Mouse (Mus musculus) midbrain, embryonic 16.5 days (tissue): Measurements from ENCODE around the gene Polr1b. TPM values are rescaled to one million over a fixed set of nuclear protein-coding genes. Genes with fewer than 3 reads are reported as not detected.

Experiments
- ATAC-seq: fragments of 200-750 bp; cut with Nextera tagmentation; 2 replicates; pipeline ENCODE4 v1.8.0; 2017; ENCODE audit warnings: moderate TSS enrichment
- H3K27ac ChIP-seq: fragments of 300-500 bp; sonication (generic); 2 replicates; pipeline ENCODE4 v1.5.1; 2014; ENCODE audit warnings: mild to moderate bottlenecking, low read length, mixed read lengths
- H3K27me3 ChIP-seq: fragments of 300-500 bp; sonication (generic); 2 replicates; pipeline ENCODE4 v1.6.1; 2014; ENCODE audit warnings: low read depth, low read length, mixed read lengths; ENCODE audit not compliant: control insufficient read depth, insufficient read depth
- H3K36me3 ChIP-seq: fragments of 300-500 bp; sonication (generic); 2 replicates; pipeline ENCODE4 v1.6.1; 2014; ENCODE audit warnings: mild to moderate bottlenecking, low read length, moderate library complexity, mixed read lengths; ENCODE audit not compliant: control insufficient read depth, insufficient read depth
- H3K4me1 ChIP-seq: fragments of 300-500 bp; sonication (generic); 2 replicates; pipeline ENCODE4 v1.6.1; 2014; ENCODE audit warnings: mild to moderate bottlenecking, low read length, mixed read lengths; ENCODE audit not compliant: control insufficient read depth, insufficient read depth
- H3K4me2 ChIP-seq: fragments of 300-500 bp; sonication (generic); 2 replicates; pipeline ENCODE4 v1.6.1; 2014; ENCODE audit warnings: mild to moderate bottlenecking, low read length, mixed read lengths
- H3K4me3 ChIP-seq: fragments of 300-500 bp; sonication (generic); 2 replicates; pipeline ENCODE4 v1.5.1; 2014; ENCODE audit warnings: low read depth, mild to moderate bottlenecking, low read length, moderate library complexity, mixed read lengths
- H3K9ac ChIP-seq: fragments of 300-500 bp; sonication (generic); 2 replicates; pipeline ENCODE4 v1.6.1; 2014; ENCODE audit warnings: low read depth, low read length, mixed read lengths
- H3K9me3 ChIP-seq: fragments of 300-500 bp; sonication (generic); replicated peaks from 2 replicates; pipeline ENCODE4 v1.6.1; 2014; ENCODE audit warnings: mild to moderate bottlenecking, low read length, mixed read lengths; ENCODE audit not compliant: control insufficient read depth, poor library complexity, severe bottlenecking
- WGBS: fragments of 180-500 bp; shearing (Covaris S2); extraction: QIAGEN DNeasy Blood & Tissue Kit; methylation state at CpG from one replicate; pipeline ENCODE4 v1.1.7; 2014; 5-methylcytosine and 5-hydroxymethylcytosine counted together
- polyA plus RNA-seq: library from polyadenylated mRNA; unstranded; fragments of >200 nt; fragmentation: Nextera tagmentation; extraction: Ambion mirVana; gene quantifications from 2 replicates; pipeline ENCODE4 v1.2.1, GENCODE M21; 2015

Polr1b gene
- polyA plus RNA-seq, 1 experiment from 2014 or later, result 15.6 TPM

GRCm38 (mm10) chr2:129092810-129093209 is 8.0 kb upstream of the Polr1b start:
- H3K4me2 ChIP-seq, result no peak overlapping the region
- no peaks in the 10 kb centered on the region for H3K27me3 ChIP-seq
- no peaks in the 10 kb centered on the region for H3K4me1 ChIP-seq
- no peak overlapping the region for H3K9ac ChIP-seq
- no peak overlapping the region for H3K4me3 ChIP-seq
- no peaks in the 10 kb centered on the region for H3K9me3 ChIP-seq
- 92% methylated on average over 12 of the region's 12 CpGs for WGBS
- peaks cover 26% of the 10 kb centered on the region for H3K36me3 ChIP-seq
- H3K27ac ChIP-seq, result no peak overlapping the region
- no peak for ATAC-seq

GRCm38 (mm10) chr2:129093926-129094724 is 6.7 kb upstream of the Polr1b start:
- ATAC-seq, result no peak

GRCm38 (mm10) chr2:129112924-129113323 is 12.1 kb downstream of the Polr1b start:
- Histone ChIP-seq H3K36me3 (peaks cover 43% of the 10 kb centered on the region), H3K4me2 (no peak overlapping the region), H3K9ac (no peak overlapping the region), H3K27ac (no peak overlapping the region), H3K27me3 (no peaks in the 10 kb centered on the region), H3K9me3 (no peaks in the 10 kb centered on the region), H3K4me3 (no peak overlapping the region), H3K4me1 (no peaks in the 10 kb centered on the region)
- ATAC-seq, result no peak
- 91% methylated on average over 5 of the region's 5 CpGs for WGBS

More at GRCm38 (mm10) chr2:129093926-129094724, 6.7 kb upstream of the Polr1b start:
- H3K36me3 ChIP-seq, result peaks cover 23% of the 10 kb centered on the region
- H3K4me1 ChIP-seq, result no peaks in the 10 kb centered on the region
- no peaks in the 10 kb centered on the region for H3K9me3 ChIP-seq
- no peak overlapping the region for H3K4me3 ChIP-seq
- no peak overlapping the region for H3K4me2 ChIP-seq
- WGBS, result 91% methylated on average over 18 of the region's 18 CpGs
- H3K9ac ChIP-seq, result no peak overlapping the region
- H3K27me3 ChIP-seq, result no peaks in the 10 kb centered on the region
- H3K27ac ChIP-seq, result no peak overlapping the region

- 91% methylated on average over 9 of the region's 9 CpGs for WGBS
- no peak overlapping the region for H3K9ac ChIP-seq
Measured at GRCm38 (mm10) chr2:129115706-129116367, 15.0 kb downstream of the Polr1b start.

GRCm38 (mm10) chr2:129116368-129116739 is 15.6 kb downstream of the Polr1b start:
- no peaks in the 10 kb centered on the region for H3K9me3 ChIP-seq
- 100% methylated on average over 1 of the region's 1 CpGs for WGBS
- ATAC-seq, result no peak

More at GRCm38 (mm10) chr2:129115706-129116367, 15.0 kb downstream of the Polr1b start:
- Histone ChIP-seq H3K9me3 (no peaks in the 10 kb centered on the region), H3K27me3 (no peaks in the 10 kb centered on the region), H3K4me2 (no peak overlapping the region), H3K27ac (no peak overlapping the region), H3K4me1 (no peaks in the 10 kb centered on the region), H3K4me3 (no peak overlapping the region), H3K36me3 (peaks cover 59% of the 10 kb centered on the region)
- no peak for ATAC-seq

GRCm38 (mm10) chr2:129118061-129118460 is 17.3 kb downstream of the Polr1b start:
- H3K4me2 ChIP-seq, result no peak overlapping the region
- H3K9me3 ChIP-seq, result no peaks in the 10 kb centered on the region
- no peak overlapping the region for H3K27ac ChIP-seq
- H3K9ac ChIP-seq, result no peak overlapping the region
- H3K36me3 ChIP-seq, result peaks cover 54% of the 10 kb centered on the region
- H3K27me3 ChIP-seq, result no peaks in the 10 kb centered on the region
- no peak overlapping the region for H3K4me3 ChIP-seq
- H3K4me1 ChIP-seq, result no peaks in the 10 kb centered on the region
- 94% methylated on average over 12 of the region's 12 CpGs for WGBS
- no peak for ATAC-seq

More at GRCm38 (mm10) chr2:129116368-129116739, 15.6 kb downstream of the Polr1b start:
- no peak overlapping the region for H3K27ac ChIP-seq
- no peak overlapping the region for H3K4me2 ChIP-seq
- no peak overlapping the region for H3K4me3 ChIP-seq
- peaks cover 60% of the 10 kb centered on the region for H3K36me3 ChIP-seq
- no peaks in the 10 kb centered on the region for H3K27me3 ChIP-seq
- H3K9ac ChIP-seq, result no peak overlapping the region
- H3K4me1 ChIP-seq, result no peaks in the 10 kb centered on the region

- H3K4me3 ChIP-seq, result no peak overlapping the region
- no peak overlapping the region for H3K9ac ChIP-seq
- no peaks in the 10 kb centered on the region for H3K4me1 ChIP-seq
- no peak overlapping the region for H3K27ac ChIP-seq
- H3K9me3 ChIP-seq, result no peaks in the 10 kb centered on the region
- WGBS, result 97% methylated on average over 8 of the region's 8 CpGs
- peaks cover 51% of the 10 kb centered on the region for H3K36me3 ChIP-seq
- ATAC-seq, result no peak
- H3K4me2 ChIP-seq, result no peak overlapping the region
- no peaks in the 10 kb centered on the region for H3K27me3 ChIP-seq
Measured at GRCm38 (mm10) chr2:129121986-129122385, 21.2 kb downstream of the Polr1b start.

GRCm38 (mm10) chr2:129129412-129129929 is 28.7 kb downstream of the Polr1b start, which contains the start of gene Chchd5:
TSS of gene Chchd5 (plus strand) at chr2:129129700.
- WGBS, result under 1% methylated on average over 35 of the region's 35 CpGs
- ATAC-seq, result peak; percentile 100

More at GRCm38 (mm10) chr2:129129412-129129929, 28.7 kb downstream of the Polr1b start, which contains the start of gene Chchd5:
- H3K4me2 ChIP-seq, result peak within 1 kb of the TSS; percentile 70
- H3K4me1 ChIP-seq, result peaks cover 9% of the 10 kb centered on the region
- H3K9ac ChIP-seq, result peak within 1 kb of the TSS; percentile 83
- peaks cover 17% of the 10 kb centered on the region for H3K36me3 ChIP-seq
- peak within 1 kb of the TSS; percentile 84 for H3K27ac ChIP-seq
- no peaks in the 10 kb centered on the region for H3K27me3 ChIP-seq
- peak within 1 kb of the TSS; percentile 72 for H3K4me3 ChIP-seq
- H3K9me3 ChIP-seq, result peaks cover 3% of the 10 kb centered on the region; the same call in 1 of the 2 replicates
